Mouse (Mus musculus) common myeloid progenitor, adult 5-6 weeks (primary cell): ENCODE data around the gene Bicral. TPM values are rescaled to one million over a fixed set of nuclear protein-coding genes. Genes with fewer than 3 reads are reported as not detected.
"Not testable (repeated sequence)": the region's sequence is repeated elsewhere in the genome, so short reads cannot be mapped to it uniquely, and the experiment has no call there.

Source experiments
- ATAC-seq: replicated peaks from 2 replicates; pipeline ENCODE4 v1.8.0; 2016; ENCODE audit warnings: low read depth, mild to moderate bottlenecking, moderate TSS enrichment, inconsistent platforms; ENCODE audit not compliant: poor library complexity, severe bottlenecking
- total RNA-seq: library from RNA; stranded (forward); fragments of 200-1000, 187-1606 nt; gene quantifications from 2 replicates; pipeline ENCODE4 v1.2.3, GENCODE M21; 2017

The Bicral gene
- total RNA-seq, 1 experiment from 2014 or later, result 55.4 TPM

- ATAC-seq, result not testable (repeated sequence)
Observed at GRCm38 (mm10) chr17:46846573-46846972, 11.7 kb downstream of the Bicral start.

DNA sequence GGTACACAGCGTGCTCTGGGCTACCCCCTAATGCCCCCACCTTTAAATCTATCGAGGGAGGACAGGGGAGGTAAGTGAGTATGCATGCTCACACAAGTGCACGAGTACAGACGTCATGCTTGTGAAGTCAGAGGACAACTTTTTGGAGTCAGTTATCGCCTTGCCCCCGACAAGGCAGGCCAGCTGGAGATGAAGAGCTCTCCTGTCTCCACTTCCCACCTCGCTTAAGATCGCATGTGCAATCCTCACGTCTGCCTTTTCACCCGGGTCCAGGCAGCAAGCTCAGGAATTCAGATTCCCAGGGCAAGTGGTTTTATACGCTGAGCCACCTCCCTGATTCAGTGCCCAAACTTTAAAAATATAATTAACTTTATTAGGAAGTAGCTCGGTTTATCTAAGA, 13.0 kb downstream of the Bicral start:
- no peak for ATAC-seq

GRCm38 (mm10) chr17:46844811-46845210, 13.5 kb downstream of the Bicral start:
- ATAC-seq, result no peak

- ATAC-seq, result no peak
Observed at GRCm38 (mm10) chr17:46843716-46844115, 14.6 kb downstream of the Bicral start.

GRCm38 (mm10) chr17:46843022-46843421, 15.3 kb downstream of the Bicral start:
- no peak for ATAC-seq

- no peak for ATAC-seq
Observed at GRCm38 (mm10) chr17:46840304-46841010, 17.8 kb downstream of the Bicral start.

DNA sequence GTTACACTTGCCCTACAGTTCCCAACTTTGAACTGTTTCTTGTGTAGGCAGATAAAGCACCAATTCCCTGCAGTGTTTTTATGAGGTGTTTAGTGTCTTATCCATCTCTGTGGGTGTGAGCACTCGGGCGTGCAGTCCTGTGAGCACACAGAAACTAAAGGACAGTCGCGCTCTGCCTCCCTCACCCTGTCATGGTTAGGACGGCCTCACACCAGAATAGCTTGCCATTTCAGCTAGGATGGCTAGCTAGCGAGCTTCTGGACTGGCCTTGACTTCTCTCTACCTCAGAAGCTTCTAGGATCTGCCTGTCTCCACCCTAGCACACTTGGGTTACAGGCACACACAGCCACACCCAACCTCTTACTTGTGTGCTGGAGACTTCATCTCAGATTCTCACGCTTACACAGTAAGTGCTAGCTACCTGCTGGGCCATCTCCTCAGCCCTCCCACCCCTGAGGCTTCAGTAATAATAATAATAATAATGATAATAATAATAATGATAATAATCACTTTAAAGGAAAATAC, 19.8 kb downstream of the Bicral start:
- ATAC-seq, result no peak

DNA sequence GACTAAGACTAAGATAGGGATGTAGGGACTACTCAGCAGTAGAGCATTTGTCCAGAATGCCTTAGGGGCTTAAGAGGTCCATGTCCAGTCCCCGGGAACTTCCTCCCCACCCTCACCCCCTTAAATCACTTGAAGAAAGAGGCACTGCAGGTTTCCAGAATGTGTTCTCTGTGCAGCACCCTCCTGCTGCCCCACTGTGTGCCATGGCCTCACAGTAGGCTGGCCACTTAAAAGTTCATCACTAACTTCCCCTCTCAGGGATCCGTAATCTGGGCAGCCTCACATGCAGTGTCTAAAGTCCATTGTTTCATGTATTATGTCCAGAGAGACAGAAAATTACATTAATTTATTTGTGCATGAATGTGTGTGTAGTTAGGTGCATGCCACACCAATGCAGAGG, 20.4 kb downstream of the Bicral start:
- no peak for ATAC-seq

GRCm38 (mm10) chr17:46835093-46835715, 23.1 kb downstream of the Bicral start:
- peak; percentile 89 for ATAC-seq

GRCm38 (mm10) chr17:46832981-46833305, 25.3 kb downstream of the Bicral start:
- no peak for ATAC-seq

GRCm38 (mm10) chr17:46832101-46832980, 25.9 kb downstream of the Bicral start:
- ATAC-seq, result no peak

GRCm38 (mm10) chr17:46829856-46830535, 28.3 kb downstream of the Bicral start:
- peak; percentile 52 for ATAC-seq

GRCm38 (mm10) chr17:46828935-46829334, 29.3 kb downstream of the Bicral start:
- ATAC-seq, result peak; percentile 80

GRCm38 (mm10) chr17:46823091-46823490, 35.2 kb downstream of the Bicral start:
- no peak for ATAC-seq

DNA sequence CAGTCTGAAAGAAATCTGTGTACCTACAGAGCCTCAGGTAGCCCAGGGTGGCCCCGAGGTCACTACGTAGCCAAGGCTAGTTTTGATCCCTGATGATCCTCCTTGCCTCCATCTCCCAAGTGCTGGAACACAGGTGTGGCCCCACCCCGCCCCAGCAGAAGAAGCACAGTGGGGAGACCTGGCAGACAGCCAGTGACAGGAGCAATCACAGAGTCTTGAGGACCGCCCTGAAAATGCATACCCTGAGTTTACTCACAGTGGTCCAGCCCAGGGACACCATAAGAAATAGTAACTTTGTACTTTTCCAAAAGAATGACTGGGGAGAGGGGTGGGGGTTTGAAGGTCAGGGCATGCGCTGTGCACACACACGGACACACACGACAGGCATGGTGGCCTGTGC, 37.7 kb downstream of the Bicral start:
- ATAC-seq, result no peak

- peak; percentile 65 for ATAC-seq
Observed at GRCm38 (mm10) chr17:46817734-46818158, 40.5 kb downstream of the Bicral start.

- no peak for ATAC-seq
Observed at GRCm38 (mm10) chr17:46816306-46816705, 42.0 kb downstream of the Bicral start.

DNA sequence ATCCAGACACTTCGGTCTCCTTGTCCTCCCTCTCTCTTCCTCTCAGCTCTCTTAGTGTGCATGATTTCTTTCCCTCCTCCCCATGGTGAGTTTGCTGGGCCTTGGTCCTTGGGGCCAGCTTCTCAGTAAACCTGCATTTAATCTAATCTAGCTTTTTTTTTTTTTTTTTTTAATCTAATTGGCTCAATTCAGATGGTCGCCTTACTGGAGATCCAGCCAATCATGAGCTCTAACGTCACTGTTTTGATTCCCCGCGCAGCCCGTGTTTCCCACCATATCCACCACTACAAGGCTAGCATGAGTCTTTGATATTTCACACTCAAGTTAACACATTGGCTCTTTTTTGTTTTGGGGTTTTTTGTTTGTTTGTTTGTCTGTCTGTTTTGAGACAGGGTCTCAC, 43.8 kb downstream of the Bicral start:
- no peak for ATAC-seq

- ATAC-seq, result no peak
Observed at GRCm38 (mm10) chr17:46813637-46814036, 44.6 kb downstream of the Bicral start.

GRCm38 (mm10) chr17:46812442-46812841, 45.8 kb downstream of the Bicral start:
- ATAC-seq, result no peak
